Mouse (Mus musculus) intestine, embryonic 14.5 days (tissue): Measurements from ENCODE around the gene Capn11. TPM values are rescaled to one million over a fixed set of nuclear protein-coding genes. Genes with fewer than 3 reads are reported as not detected.

Source experiments
- ATAC-seq: fragments of 200-750 bp; cut with Nextera tagmentation; replicated peaks from 2 replicates; pipeline ENCODE4 v1.8.0; 2017; ENCODE audit warnings: low read depth, moderate number of reproducible peaks, moderate TSS enrichment, moderate library complexity; ENCODE audit not compliant: low FRiP score, low TSS enrichment
- DNase-seq: peaks from one replicate; pipeline ENCODE4 v3.0.0-alpha.2; 2018; ENCODE audit warnings: low spot score
- H3K27ac ChIP-seq: fragments of 300-500 bp; sonication (generic); 2 replicates; pipeline ENCODE4 v1.5.1; 2014; ENCODE audit warnings: low read depth, mild to moderate bottlenecking, control low read depth
- H3K27me3 ChIP-seq: fragments of 300-500 bp; sonication (generic); replicated peaks from 2 replicates; pipeline ENCODE4 v1.6.1; 2014; ENCODE audit warnings: low read length, control low read depth; ENCODE audit not compliant: control insufficient read depth, insufficient read depth
- H3K36me3 ChIP-seq: fragments of 300-500 bp; sonication (generic); 2 replicates; pipeline ENCODE4 v1.6.1; 2014; ENCODE audit warnings: low read length, control low read depth; ENCODE audit not compliant: control insufficient read depth, insufficient read depth
- H3K4me1 ChIP-seq: fragments of 300-500 bp; sonication (generic); replicated peaks from 2 replicates; pipeline ENCODE4 v1.6.1; 2014; ENCODE audit warnings: low read length, control low read depth, mixed read lengths; ENCODE audit not compliant: control insufficient read depth, insufficient read depth
- H3K4me2 ChIP-seq: fragments of 300-500 bp; sonication (generic); 2 replicates; pipeline ENCODE4 v1.6.1; 2014; ENCODE audit warnings: low read length
- H3K4me3 ChIP-seq: fragments of 300-500 bp; sonication (generic); 2 replicates; pipeline ENCODE4 v1.5.1; 2014; ENCODE audit warnings: low read depth, low read length, control low read depth, mixed read lengths
- H3K9ac ChIP-seq: fragments of 300-500 bp; sonication (generic); 2 replicates; pipeline ENCODE4 v1.6.1; 2014; ENCODE audit warnings: mild to moderate bottlenecking, low read length
- H3K9me3 ChIP-seq: fragments of 300-500 bp; sonication (generic); 2 replicates; pipeline ENCODE4 v1.6.1; 2016; ENCODE audit warnings: low read length, control low read depth; ENCODE audit not compliant: control insufficient read depth
- WGBS: fragments of 180-500 bp; shearing (Covaris S2); extraction: QIAGEN DNeasy Blood & Tissue Kit; methylation state at CpG from one replicate; pipeline ENCODE4 v1.1.7; 2014; 5-methylcytosine and 5-hydroxymethylcytosine counted together
- polyA plus RNA-seq: library from polyadenylated mRNA; unstranded; fragments of >200 nt; fragmentation: Nextera tagmentation; extraction: Ambion mirVana; gene quantifications from 2 replicates; pipeline ENCODE4 v1.2.1, GENCODE M21; 2014

The Capn11 gene
- polyA plus RNA-seq, result not detected in 2 replicates

GRCm38 (mm10) chr17:45659225-45659624 is at the start of gene Capn11:
Capn11 (minus strand) TSS chr17:45659325.
- H3K36me3 ChIP-seq, result peaks cover 19% of the 10 kb centered on the region
- DNase-seq (no peak), ATAC-seq (no peak)
- 0 out of 2 replicates have a peak, but pooled peaks cover 3% of the 10 kb centered on the region for H3K4me1 ChIP-seq
- no peak within 1 kb of the TSS for H3K9ac ChIP-seq
- WGBS, result 75% methylated on average over 4 of the region's 4 CpGs
- H3K9me3 ChIP-seq, result no peaks in the 10 kb centered on the region
- H3K27me3 ChIP-seq, result no peaks in the 10 kb centered on the region
- no peak within 1 kb of the TSS for H3K4me2 ChIP-seq
- no peak within 1 kb of the TSS for H3K27ac ChIP-seq
- no peak within 1 kb of the TSS for H3K4me3 ChIP-seq

- no peak overlapping the region for H3K9ac ChIP-seq
- no peaks in the 10 kb centered on the region for H3K4me1 ChIP-seq
- no peak overlapping the region for H3K27ac ChIP-seq
- 83% methylated on average over 8 of the region's 8 CpGs for WGBS
- DNase-seq (no peak), ATAC-seq (no peak)
- H3K4me3 ChIP-seq, result no peak overlapping the region
- no peaks in the 10 kb centered on the region for H3K27me3 ChIP-seq
- H3K4me2 ChIP-seq, result no peak overlapping the region
- H3K36me3 ChIP-seq, result no peaks in the 10 kb centered on the region
- no peaks in the 10 kb centered on the region for H3K9me3 ChIP-seq
Measured at GRCm38 (mm10) chr17:45708179-45708578, 49.1 kb upstream of the Capn11 start.

- 31% methylated on average over 3 of the region's 3 CpGs for WGBS
- H3K4me1 ChIP-seq, result no peaks in the 10 kb centered on the region
- no peaks in the 10 kb centered on the region for H3K36me3 ChIP-seq
- H3K9ac ChIP-seq, result no peak overlapping the region
- no peak for DNase-seq
- no peak overlapping the region for H3K4me2 ChIP-seq
- H3K4me3 ChIP-seq, result no peak overlapping the region
- no peaks in the 10 kb centered on the region for H3K9me3 ChIP-seq
- no peaks in the 10 kb centered on the region for H3K27me3 ChIP-seq
- ATAC-seq, result no peak
- H3K27ac ChIP-seq, result no peak overlapping the region
Measured at GRCm38 (mm10) chr17:45707376-45707775, 48.3 kb upstream of the Capn11 start.

- no peak overlapping the region for H3K4me2 ChIP-seq
- H3K9ac ChIP-seq, result no peak overlapping the region
- no peak overlapping the region for H3K4me3 ChIP-seq
- no peaks in the 10 kb centered on the region for H3K36me3 ChIP-seq
- no peak overlapping the region for H3K27ac ChIP-seq
- DNase-seq (no peak), ATAC-seq (no peak)
- WGBS, result 70% methylated on average over 5 of the region's 5 CpGs
- H3K4me1 ChIP-seq, result no peaks in the 10 kb centered on the region
- H3K9me3 ChIP-seq, result no peaks in the 10 kb centered on the region
- H3K27me3 ChIP-seq, result no peaks in the 10 kb centered on the region
Measured at GRCm38 (mm10) chr17:45706796-45707195, 47.7 kb upstream of the Capn11 start.

- H3K4me1 ChIP-seq, result no peaks in the 10 kb centered on the region
- H3K9me3 ChIP-seq, result no peaks in the 10 kb centered on the region
- H3K9ac ChIP-seq, result no peak overlapping the region
- no peak overlapping the region for H3K4me3 ChIP-seq
- peaks cover 6% of the 10 kb centered on the region for H3K36me3 ChIP-seq
- 63% methylated on average over 7 of the region's 7 CpGs for WGBS
- no peak for ATAC-seq
- H3K4me2 ChIP-seq, result no peak overlapping the region
- H3K27me3 ChIP-seq, result no peaks in the 10 kb centered on the region
- H3K27ac ChIP-seq, result no peak overlapping the region
- no peak for DNase-seq
Measured at GRCm38 (mm10) chr17:45703187-45703586, 44.1 kb upstream of the Capn11 start.

DNA sequence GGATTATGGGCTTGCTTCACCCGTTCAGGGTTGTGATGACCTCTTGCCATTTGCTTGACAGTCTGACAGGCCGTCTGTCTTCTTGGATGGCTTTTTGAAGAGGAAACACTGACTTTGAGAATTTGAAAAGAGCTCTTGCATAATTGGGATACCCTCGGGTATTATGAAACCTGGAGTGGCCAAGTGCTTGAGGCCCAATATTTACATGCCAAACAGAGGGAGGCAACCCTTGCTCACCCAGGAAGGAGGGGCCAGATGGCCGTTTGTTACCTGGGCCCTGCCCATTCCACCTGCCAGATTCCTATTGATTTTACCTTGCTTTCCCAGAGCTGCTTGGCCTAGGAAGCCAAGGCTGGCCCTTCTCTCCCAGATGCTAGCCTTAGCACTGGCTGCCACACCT is 43.1 kb upstream of the Capn11 start:
- no peaks in the 10 kb centered on the region for H3K27me3 ChIP-seq
- H3K4me2 ChIP-seq, result no peak overlapping the region
- WGBS, result 47% methylated on average over 4 of the region's 4 CpGs
- no peaks in the 10 kb centered on the region for H3K9me3 ChIP-seq
- no peaks in the 10 kb centered on the region for H3K4me1 ChIP-seq
- no peak overlapping the region for H3K4me3 ChIP-seq
- ATAC-seq (no peak), DNase-seq (no peak)
- no peak overlapping the region for H3K9ac ChIP-seq
- peaks cover 12% of the 10 kb centered on the region for H3K36me3 ChIP-seq
- no peak overlapping the region for H3K27ac ChIP-seq

DNA sequence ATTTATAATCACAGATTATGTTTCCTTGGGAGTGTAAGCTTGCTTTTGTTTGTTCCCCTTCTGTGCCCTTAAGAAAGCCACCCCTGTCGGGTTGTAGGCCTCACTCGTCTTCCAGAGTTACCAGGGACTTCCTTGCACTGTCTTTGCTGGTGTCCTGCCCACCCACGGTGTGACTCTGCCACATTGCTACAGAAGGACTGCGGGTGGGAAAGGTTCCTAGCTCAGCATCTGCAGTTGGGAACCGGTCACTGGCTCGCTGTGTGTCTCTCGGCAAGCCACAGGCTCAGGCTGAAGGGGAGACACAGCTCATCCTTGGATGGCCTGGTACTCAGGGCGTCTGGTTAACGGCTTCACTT is 42.1 kb upstream of the Capn11 start:
- Histone ChIP-seq H3K4me1 (no peaks in the 10 kb centered on the region), H3K27me3 (no peaks in the 10 kb centered on the region), H3K9me3 (no peaks in the 10 kb centered on the region), H3K36me3 (peaks cover 12% of the 10 kb centered on the region), H3K4me3 (no peak overlapping the region), H3K4me2 (no peak overlapping the region), H3K9ac (no peak overlapping the region), H3K27ac (no peak overlapping the region)
- WGBS, result 77% methylated on average over 9 of the region's 9 CpGs
- ATAC-seq (no peak), DNase-seq (no peak)

- Histone ChIP-seq H3K4me1 (no peaks in the 10 kb centered on the region), H3K36me3 (peaks cover 12% of the 10 kb centered on the region), H3K27ac (no peak overlapping the region), H3K4me2 (no peak overlapping the region), H3K9me3 (no peaks in the 10 kb centered on the region), H3K4me3 (no peak overlapping the region), H3K9ac (no peak overlapping the region), H3K27me3 (no peaks in the 10 kb centered on the region)
- DNase-seq (no peak), ATAC-seq (no peak)
- 44% methylated on average over 12 of the region's 16 CpGs for WGBS
Measured at GRCm38 (mm10) chr17:45700496-45701235, 41.5 kb upstream of the Capn11 start.
